Mouse (Mus musculus) spleen, postnatal 4 days (tissue): ENCODE results near the gene Cflar.

ENCODE experiments used
- DNase-seq, 2 experiments: peaks; one replicate each; pipeline ENCODE4 v3.0.0; 2022; ENCODE audit warnings: low spot score in 2 of 2

Gene Cflar

DNA sequence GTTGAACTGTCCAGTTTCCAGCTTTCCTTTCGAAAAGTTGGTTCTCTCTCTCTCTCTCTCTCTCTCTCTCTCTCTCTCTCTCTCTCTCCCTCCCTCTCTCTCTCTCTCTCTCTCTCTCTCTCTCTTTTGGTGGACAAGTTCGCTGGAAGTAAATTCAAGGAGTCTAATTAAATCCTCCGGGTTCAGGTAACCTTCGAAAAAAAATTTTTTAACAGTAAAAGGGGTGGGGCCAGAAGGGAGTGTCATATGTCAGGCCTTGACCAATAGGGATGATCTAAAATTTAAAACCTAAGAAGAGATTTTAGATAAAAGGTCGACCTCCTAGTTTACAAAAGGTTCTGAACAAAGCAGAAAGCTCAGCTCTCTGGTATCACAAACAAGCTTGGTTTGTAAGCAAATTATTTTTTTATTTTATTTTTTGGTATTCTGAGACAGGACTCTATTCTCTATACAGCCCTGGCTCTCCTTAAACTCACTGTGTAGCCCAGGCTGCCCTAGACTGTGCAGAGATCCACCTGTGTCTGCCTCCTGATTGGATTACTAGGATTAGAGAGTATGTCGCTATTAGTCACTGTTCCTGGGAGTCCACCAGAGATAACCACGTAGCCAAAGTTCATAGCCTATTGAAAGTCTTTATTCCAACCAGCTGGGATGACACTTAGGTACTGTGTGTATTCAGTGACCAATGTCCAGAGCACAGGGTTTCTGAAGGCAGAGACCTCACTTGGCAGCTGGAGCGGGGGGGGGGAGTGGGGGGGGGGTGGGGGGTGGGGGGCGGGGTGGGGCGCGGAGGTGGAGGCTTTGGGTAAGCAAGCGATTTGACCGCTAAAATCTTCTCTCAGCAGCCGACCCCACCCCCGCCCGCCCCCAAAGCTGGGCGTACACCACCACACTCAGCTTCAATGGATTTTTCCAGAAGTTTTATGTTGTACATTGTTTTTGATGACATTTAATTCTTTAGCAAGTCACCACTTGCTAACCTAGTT lies 1.1 kb downstream of the Cflar start:
- peak in 1 of 2 experiments; percentile 44 for DNase-seq

DNA sequence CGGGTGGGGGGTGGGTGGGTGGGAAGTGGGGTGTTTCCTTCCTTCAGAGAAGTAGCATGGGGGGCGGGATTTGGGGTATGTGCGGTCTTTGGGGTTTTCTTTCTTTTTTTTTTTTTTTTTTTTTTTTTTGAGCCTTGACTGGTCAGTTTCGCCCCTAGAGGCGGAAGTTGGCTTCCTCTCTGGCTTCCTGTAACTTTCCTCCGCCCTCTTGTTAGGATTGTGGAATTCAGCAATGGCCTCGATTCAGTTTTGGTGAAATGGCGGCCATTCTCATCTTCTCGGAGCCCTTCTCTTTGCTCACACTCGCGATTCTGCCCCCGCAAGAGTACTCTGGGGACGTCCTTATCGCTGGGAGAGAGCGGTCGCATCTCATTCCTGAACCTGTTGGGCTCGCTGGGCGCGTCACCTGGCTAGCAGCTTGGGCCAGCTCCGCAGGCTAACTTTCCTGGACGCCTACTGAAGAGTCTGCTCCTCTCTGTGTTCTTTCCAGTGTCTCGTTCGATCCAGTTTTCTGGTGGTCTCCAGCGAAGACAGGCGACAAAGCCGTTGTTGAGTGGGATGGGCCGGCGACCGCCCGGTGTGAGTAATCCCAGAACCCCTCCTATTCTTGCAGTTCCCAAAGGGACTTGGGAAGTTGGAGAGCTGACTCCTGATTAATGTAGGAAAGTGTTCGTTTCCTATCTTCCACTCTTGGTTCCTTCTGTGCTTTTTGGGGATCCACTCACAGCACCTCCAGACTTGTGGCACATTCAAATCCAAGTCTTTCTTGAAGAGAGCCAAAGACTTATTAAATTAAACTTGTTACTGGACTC lies 2.0 kb downstream of the Cflar start:
- DNase-seq, result peak; percentile 42 to 75

DNA sequence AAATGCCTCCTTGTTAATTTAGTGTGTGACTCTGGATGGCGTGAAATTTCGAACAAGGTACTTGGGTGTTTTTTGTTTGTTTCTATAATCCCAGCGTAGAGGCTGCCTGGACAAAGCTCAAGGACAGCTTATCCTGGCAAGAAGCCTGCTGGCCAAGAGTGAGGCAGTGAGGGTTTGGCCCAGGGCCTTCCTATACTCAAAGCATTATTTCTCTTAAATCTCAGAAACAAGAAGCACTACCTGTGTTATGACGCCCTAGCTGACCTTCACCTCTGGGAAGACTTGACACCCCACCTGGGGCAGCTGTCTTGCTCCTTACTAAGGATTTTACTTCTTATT lies 2.6 kb downstream of the Cflar start:
- DNase-seq, result no peak

DNA sequence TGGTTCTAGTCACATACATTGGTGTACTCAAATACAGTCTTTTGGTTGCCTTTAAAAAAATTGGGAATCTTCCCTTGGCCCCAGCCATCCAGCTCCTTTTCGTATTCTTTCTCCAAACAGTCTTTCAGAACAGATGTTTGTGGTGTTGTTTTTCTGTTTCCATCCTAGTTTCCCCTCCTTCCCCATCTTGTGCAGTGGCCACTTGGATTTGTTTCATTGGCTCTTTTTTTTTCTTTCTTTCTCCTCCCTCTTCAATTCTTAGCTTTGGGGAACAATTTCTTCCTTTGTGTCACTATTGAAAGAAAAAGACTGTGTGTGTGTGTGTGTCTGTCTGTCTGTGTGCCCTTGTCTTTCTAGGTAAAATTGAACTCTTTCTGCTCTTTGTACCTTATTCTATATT lies 3.1 kb downstream of the Cflar start:
- no peak for DNase-seq

DNA sequence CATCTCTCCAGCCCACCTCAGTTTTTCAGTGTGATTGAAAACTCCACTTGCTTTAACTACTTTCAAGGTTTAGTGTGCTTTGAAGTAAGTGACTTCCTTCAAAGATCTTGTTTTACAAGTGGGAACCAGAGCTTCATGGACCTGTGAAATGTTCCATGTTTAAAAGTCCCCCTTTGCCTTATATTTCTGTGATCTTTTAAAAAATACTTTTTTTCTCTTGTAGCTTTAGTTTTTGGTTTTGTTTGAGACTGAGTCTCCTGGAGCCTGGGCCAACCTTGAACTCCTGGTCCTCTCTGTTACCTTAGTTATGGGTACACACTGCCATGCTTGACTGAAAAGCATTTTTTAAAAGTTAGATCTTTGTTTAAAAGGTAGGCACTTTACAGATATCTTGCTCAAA lies 4.2 kb downstream of the Cflar start:
- DNase-seq, result no peak

DNA sequence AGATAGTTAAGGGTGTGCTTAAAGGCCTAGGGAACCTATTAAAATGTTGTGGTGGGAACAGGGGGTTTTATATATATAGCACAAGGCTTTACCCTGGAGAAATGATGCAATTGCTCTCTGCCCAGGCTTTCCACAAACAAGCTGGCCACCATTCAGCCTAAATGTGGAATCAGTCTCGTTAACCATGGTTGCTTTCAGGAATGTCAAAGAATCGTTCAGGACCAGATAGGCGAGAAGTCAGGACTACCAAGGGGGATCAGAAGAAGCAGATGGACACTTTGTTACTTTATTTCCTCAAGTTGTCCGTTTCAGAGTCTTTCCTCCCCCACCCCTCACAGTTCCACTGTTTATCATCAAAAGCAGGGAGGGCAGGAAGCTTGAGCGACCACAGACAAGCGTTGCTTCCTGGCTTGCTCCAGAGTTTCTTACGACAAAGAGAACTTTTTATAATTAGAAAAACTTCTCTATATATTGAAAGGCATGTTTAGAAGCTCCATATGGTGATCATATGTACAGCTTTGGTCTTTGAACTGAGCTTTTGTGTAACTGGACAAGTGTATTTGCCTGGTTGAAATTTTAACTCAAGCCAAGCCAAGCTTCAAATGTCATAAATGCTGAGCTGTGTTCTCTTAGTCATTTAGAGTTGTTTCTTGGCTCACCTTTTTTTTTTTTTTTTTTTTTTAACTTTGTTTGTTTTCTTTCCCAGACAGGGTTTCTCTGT lies 5.0 kb downstream of the Cflar start:
- DNase-seq, result no peak

DNA sequence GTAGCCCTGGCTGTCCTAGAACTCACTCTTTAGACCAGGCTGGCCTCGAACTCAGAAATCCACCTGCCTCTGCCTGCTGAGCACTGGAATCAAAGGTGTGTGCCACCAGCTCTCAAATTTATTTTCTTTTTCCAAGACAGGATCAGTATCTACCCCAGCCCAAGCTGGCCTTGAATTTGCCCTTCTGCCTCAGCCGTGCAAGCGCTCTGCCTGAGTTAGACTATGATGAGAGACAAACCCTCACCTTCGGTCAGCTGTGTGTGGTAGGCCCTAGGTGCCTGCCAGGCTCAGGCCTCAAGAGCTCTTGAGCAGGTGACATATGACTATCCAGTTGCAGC lies 5.5 kb downstream of the Cflar start:
- DNase-seq, result no peak

DNA sequence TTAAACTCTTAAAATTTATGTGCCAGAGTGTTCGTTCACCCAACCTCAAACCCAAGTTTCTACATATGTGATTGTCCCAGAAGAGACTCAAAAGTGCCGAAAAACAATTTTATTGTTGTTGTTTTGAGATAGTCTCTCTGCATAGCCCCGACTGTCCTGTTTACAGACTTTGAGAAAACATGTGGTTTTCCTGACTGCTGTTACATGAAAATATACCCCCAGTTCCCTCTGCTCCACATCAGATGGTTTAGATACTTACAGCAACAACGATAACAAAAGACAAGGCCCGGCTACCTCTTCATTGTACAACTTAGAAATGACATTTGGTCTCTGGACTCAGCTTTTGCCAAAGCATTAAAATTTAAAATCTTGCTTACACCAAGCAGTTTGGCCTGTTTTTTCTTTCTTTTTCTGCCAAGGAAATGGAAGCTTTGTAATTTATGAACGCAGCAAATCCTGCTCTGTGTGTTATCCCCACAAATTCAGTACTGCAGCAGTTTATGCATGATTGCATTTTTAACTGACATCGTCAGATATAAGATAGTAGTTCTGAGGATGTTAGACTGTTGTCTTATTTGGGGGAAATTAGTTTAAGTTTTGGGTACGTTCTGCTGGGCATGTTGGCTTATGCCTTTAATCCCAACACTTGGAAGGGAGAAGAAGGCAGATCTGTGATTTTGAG lies 6.4 kb downstream of the Cflar start:
- DNase-seq, result no peak

DNA sequence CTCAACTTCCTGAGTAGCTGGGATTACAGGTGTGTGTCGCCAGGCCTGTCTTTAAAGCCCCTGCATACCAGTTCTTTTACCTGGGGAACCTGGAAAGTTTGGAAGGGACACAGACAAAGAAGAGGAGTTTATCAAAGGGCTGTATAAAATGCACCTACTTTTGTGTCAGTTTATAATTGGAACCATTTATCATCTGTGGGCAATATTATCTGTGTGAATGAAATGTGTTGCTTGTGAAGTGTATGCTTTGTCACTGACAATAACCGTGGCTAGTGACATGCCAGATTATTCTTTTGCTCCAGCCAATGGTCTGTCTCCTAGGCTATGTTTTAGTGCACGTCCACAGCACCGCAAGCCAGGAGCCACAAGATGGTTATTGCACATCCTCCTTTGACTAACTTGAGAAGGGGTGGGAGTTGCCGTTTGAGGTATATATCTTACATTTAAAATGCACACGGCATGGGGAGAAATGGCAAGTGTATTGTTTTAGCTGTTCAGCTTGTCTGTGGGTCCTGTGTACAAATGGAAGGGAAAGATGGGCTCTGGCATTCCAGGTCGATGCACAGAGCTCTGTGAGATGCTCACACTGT lies 8.1 kb downstream of the Cflar start:
- DNase-seq, result no peak

DNA sequence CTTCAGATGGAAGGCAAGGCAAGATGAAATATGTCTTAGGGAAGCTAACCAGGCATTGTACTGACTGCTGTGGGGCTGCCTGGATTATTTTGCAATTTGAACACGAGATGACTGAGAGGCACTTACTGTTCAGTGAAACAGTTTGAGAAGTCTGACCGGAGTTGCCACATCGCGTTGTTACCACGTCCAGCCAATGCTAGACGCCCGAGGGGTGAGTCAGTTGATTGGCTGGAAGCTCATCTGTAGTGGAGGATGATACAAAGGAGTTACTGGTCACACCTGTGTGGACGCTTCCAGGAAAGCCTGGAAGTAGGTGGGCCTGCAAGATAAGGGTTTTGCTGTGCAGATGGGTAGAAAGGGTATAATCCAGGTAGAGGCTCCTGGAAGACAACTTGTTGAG lies 8.8 kb downstream of the Cflar start:
- DNase-seq, result peak in 1 of 2 experiments; percentile 27

DNA sequence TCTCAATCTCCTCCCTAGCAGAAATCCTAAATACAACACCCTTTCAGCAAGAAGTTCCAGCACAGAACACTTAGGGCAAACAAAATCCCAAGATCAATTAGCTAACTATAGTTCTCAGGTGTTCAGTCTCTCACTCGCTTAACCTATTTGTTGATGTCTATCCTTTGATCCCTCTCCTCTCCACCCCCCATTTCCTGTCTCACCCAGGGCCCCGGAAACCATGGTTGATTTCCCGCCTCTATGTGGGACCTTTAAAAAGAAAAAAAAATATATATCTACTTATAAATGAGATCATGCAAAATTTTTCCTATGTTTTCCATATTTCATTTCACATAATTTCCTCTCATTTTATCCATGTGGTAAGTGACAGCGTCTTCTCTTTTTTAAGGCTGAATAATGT lies 9.7 kb downstream of the Cflar start:
- DNase-seq, result no peak

DNA sequence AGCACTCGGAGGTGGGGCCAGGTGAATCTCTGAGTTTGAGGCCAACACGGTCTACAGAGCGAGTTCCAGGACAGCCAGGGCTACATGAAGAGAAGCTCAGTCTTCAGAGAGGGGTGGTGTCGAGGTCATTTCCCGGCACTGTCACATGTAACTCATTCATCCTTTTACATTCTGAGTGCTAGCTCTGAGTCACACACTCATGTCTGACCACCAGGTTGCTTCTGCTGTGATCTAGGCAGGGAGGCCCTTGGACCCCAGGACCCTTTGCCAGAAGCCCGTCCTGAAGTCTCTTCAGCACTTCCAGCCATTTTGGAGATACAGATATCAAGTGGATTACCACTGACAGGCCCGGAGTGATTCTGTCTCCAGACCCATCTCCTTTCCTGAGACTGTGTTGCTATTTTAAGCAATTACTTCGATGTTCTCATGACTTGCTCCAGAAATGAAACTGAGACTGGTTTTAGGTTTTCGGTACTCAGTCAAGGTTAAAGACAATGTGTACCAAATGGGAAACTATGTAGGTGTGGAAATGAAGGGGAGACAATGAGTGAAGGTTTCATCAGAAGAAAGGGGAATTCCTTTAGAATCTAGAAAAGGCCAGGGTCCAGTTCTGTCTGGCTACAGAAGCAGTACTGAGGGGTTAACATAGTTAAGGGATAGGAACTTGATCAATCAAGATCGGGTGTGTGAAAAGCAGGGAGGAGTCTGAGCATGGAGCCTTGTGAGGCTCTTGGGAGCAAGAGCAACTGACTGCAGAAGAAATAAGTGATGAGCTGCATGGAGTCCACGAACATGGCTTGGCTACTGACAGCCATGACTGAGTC lies 11.0 kb downstream of the Cflar start:
- DNase-seq, result no peak

DNA sequence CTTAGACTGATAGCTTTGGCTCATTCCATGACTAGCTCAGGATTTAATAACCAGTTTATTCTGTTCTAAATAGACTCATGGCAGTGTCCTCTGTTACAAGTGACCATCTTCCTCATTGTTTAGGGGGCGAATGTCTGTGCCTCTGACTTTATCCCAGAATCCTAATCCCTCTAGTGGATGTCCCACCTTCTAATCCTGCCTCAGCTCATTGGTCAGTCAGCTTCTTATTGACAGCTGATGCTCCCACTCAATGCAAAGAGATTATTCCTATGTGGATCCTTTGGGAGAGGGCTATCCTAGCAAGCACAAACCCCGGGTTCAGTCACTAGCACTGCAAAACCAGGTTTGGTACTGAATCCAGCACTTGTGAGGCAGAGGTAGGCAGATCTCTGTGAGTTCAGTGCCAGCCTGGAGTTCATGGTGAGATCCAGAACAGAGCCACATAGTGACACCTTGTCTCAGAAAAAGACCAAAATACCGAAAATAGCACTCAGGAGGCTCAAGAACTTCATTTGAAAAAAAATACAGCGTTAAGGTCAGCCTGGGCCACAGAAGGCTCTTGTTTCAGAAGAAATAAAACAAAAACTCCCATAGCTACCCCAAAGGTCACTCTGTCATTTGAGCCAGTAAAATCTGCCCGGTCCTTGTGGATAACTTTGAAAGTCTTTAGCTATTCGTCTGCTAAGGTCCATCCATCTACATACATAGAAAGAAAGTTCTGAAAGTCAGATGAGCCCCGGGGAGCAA lies 11.9 kb downstream of the Cflar start:
- DNase-seq, result no peak

DNA sequence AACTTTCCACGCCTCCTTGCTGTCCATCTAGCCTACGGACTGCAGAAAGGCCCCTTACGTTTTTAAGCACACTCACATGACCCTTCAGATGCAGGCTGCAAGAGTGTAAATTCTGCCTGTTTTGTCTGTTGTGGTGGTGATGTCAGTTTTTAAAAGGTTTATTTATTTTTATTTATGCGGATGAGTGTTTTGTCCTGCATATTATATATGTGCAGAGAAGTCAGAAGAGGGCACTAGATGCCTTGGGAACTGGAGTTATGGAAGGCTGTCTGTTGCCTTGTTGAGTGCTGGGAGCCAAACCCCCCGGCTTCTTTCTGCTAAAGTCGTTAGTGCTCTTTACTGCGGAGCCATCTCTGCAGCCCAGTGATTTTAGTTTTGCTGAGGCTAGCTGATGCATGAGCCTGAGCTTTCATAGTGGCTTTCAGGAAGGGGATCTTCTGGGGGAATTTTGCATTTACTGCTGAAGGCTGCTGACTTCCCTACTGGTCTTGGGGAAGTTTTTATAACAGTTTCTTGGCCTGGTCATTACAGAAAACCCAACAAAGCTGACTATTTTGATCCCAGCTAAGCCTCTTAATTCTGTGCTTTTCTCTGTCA lies 12.6 kb downstream of the Cflar start:
- no peak for DNase-seq

DNA sequence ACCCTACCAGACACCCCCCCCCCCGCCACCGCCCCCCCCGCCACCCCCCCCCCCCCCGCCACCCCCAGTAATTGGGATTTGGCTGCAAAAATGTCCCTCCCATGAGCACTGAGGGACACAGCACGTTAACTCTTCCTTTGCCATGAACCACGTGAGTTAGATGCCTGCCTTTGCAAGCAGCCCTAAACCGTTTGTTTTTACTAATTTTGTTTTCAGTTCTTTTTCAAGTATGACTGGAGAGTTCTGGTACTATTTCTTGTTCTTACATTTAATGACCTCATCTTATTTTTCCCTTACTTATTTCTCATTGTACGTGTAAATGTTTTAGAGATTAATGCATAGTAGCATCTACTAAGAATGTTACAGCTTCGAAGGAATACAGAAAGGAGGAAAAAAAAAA lies 13.2 kb downstream of the Cflar start:
- DNase-seq, result no peak

DNA sequence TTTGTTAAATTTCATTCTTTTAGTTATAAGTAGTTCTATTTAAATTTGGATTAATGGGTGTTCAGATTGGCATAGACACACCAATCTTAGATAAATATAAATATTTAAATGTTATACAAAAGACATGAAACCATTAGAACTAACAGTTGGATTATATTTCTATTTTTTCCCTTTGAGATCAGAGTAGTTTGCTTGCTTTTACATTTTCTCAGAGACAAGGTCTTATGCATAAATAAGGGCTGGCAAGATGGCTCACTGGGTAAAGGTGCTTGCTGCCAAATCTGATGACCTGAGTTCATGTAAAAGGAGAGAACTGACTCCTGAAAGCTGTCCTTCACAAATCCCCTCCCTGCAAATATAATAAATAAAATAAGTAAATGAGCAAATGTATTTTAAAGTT lies 13.8 kb downstream of the Cflar start:
- DNase-seq, result no peak

DNA sequence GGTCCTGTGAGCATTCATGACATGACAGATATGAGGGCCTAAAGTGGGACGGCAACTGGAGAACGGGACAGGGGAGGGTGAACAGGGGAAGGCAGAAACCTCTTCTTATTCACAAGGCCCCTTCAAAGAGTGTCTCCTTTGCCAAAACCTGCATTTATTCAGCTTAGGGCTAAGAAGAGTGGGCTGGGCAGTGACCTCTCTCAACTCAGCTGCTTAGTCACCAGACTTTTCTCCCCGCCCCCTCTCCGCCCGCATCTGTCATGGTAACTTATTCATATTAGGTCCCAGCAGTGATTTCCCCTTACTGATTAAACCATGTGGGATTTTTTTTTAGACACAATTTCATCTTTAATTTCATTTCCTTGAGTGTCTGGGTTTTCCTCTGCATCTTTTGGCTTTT lies 14.5 kb downstream of the Cflar start:
- DNase-seq, result no peak

DNA sequence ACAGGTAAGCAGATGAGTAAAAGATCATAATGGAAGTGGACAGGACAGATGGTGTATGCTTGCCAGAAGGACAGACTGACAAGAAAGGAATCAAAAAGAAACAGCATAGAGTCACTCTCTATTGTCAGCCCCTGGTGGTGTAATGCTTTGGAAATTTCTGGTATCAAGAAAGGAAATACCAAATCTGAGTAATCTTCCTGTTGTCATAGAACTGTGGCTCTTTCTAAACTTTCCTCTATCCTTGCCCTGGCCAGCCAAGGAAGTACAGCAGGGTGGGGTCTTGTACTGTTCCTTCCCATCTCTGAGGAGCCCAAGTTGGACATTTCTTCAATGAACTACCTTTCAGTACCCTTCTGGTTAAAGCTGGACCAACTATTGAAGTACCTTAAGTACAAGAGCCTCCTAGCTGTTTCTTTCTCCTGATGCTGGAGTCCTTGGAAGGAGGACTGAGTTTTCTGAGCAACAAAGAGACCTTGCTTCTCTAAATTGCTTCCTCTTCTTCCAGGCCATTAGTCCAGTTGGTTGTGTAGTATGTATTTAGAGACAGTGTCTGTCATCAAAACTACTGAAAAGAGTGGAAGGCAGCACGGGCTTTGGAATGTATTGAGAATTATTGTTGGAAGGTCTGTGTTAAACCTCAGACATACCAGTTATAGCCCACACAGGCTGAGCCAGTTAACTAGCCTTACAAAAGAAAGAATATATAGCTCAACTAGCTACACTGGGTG lies 15.9 kb downstream of the Cflar start:
- DNase-seq, result no peak
